Mouse (Mus musculus): ENCODE measurements at regions not wholly inside any gene's neighbourhood (a gene's known extent, or its start where the extent isn't known, plus 50 kb on each side); places are given as distances from the start of the nearest gene placed in this dataset.

DNA sequence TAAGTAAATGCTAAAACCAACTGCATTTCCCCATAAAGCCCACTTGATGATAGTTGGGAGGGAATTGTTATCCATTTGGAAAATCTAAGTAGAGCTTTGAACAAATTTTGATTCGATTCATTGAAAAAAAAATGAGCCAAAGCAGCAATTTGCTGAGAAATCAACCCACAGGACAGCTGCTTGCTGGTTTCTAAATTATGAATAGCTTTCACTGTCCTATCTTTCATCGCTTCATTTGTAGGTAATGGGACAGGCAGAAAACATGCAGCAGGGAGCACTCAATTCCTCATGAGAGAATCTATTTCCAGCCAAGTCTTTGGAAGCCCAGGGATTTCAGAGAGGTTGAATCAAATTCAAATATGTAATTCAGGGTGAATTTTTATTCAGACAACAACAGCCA, 161.5 kb downstream of the Gm11077 start:
- TF ChIP-seq POLR2A (IDR thresholded peaks at IDR 0.05; ENCODE audit: borderline replicate concordance, extremely low read depth, insufficient read depth, insufficient read length, poor library complexity, severe bottlenecking): no peak
- no peak for TF ChIP-seq CTCF (IDR thresholded peaks at IDR 0.05; ENCODE audit: borderline replicate concordance, extremely low read depth, insufficient read depth, insufficient read length)
